Mouse (Mus musculus) kidney, adult 9 months (tissue): Measurements from ENCODE around the gene Foxa1.

Source experiments
- DNase-seq: peaks from one replicate; pipeline ENCODE4 v3.0.0; 2022

Foxa1 gene

DNA sequence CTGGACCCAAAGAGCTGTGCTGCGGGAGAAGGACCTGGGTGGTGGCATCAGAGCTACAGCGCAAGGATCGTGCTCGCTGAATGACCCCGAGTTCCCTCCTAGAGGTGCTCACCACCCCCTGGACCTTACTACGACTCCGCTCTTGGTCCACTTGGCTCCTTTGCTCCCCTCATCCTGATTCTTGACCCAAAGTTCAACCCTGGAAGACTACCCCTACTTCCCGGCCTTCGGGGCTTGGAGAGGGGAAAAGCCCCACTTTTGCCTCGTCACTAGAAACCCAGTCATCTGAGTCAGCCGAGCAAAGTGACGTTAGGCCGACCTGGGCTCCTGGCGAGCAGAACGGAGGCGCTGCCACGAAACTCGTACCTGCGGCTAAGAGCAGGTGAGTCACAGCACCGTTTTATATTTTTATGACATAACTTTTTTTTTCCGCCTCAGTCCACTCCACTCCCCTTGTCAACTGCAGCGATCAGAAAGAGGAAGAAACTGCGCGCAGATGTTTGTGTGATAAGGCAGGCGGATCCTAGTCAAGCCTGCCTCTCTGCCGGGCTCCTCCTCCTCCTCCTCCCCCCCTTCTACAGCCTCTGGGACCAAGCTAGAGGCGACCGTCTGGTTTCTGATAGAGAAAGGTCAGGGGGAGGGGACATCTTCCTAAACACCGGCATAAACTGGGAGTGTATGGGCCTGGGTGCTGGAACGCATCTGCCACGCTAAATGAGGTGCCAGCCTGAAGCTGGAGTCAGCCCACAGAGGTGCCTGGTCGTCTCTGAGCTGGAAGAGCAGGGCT lies at the start of gene Foxa1:
Gene Foxa1 (minus strand): TSS at position 502 of the 787 bp plus-strand sequence.
- peak; percentile 7 for DNase-seq

DNA sequence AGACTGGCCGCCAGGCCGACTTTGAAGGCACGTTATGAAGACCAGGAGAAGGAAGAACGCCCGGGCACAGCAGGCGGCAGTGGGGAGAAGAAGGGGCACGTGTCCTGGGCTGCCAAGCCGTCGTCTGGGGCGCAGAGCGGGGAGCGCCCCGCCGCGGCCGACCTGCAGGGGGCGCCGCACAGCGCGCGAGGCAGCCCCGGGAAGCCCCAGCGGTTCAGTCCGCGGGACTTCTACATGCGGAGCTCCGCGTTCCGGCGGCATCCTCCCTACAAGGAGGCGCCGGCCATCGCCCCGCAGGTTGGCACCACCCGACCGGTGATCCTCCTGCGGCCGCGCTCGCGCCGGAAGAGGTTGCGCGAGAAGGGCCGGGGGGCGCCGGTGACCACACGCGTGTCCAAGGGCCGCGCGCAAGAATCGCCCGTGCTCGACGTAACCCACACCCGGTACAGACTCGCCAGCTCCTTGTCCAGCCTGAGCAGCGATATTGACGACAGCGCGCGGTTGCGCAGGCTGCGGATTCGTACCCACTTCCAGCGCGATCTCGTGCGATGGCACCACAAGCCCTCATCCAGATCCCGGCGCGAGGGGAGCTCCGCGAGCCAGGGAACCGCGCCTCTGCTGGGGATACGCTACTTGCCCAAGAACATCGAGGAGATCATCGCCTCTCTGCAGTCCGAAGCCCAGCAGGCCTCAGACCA lies 29.4 kb upstream of the Foxa1 start:
- DNase-seq, result no peak

DNA sequence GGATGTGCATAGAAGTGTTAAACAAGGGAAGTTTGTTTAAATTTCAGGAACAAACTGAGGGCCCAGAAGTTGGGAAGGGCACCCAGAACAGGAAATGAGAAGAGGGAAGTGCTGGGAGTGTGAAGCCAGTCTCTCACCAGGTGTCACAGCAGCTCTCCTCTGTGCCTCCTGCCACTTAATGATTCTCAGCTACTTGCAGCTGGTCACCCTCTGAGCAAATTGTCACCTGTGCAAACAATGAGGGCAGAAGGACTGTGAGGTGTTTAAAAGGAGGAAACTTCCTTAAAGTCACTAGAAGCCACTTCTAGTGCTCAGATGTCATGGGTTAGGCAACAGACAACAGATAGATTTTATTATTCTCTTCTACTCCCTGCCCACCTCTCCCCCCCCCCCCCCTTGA lies 25.7 kb upstream of the Foxa1 start:
- no peak for DNase-seq

DNA sequence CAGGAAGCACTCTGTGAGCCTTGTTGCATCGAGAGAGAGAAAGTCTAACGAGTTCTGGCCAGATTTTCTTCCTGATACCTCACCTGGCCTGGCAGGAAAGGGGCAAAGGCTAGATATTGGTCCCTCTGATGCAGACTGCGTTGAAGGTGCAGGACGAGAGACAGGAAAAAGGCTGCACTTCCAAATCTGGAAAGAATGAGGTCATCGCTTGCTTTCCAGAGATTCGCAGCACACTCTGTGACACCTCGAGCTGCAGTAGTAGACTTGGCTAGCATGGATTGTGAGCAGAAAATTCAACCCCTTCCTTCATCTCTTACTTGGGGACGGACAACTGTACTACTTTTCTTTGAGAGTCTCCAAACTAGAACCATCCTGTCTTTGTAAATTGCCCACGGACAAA lies 25.1 kb upstream of the Foxa1 start:
- no peak for DNase-seq

DNA sequence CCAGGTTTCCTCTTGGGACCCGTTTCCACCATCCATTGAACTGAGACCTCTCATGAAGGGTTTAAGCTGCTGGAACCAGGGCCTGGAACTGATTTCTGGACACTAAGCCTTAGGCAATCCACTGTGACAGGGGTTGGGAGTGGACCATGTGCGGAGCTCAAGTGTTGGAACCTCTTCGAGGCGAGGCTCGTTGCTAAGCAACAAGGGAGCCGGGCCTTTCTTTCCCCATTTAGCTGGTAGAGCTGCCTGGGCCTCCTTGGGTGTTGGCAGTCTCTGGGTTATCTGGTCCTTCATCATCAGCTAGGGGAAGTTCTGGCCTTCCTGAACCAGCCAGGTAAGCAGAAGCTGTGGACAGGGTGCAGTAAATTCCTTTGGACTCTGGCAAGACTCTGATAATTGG lies 17.2 kb upstream of the Foxa1 start, which contains the start of gene Ttc6:
Gene Ttc6 (plus strand): TSS at position 205 of the 400 bp plus-strand sequence.
- no peak for DNase-seq

DNA sequence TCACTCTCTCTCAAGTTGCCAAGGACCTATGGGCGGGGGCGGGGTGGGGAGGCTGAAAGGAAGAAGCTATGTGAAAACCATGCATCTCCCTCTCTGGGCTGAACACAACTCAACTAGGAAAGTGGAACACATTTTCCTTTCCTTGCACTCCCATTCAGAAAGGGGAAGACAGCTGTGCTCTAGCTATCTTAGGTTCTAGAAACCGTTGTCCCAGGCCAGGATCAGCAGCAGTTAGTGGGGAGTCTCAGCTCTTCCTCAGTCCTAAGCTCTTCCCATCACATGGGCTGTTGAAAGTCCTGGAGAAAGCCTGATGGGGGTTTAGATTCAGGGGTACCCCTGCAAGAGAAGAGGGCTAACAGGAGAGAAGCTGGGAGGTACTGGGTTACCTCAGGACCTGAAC lies 7.4 kb upstream of the Foxa1 start:
- no peak for DNase-seq

DNA sequence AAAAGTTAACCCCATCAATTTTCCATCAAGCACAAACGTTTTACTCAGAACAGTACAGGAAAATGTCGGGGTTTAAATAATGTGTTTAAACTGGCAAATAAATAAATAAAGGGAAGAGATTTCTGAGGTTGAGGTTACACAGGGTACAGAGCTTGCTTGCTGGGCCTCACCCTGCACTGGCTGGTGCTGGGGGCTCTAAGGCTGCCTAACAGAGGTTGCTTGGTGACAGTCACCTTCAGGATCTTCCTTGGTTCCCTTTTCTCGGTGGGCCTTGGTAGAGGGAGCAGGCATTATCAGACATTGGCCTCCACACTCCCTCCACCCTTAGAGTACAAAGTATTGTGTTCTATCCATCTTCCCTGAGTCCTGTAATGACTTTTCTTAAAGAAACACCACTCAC lies 5.6 kb upstream of the Foxa1 start:
- DNase-seq, result no peak

DNA sequence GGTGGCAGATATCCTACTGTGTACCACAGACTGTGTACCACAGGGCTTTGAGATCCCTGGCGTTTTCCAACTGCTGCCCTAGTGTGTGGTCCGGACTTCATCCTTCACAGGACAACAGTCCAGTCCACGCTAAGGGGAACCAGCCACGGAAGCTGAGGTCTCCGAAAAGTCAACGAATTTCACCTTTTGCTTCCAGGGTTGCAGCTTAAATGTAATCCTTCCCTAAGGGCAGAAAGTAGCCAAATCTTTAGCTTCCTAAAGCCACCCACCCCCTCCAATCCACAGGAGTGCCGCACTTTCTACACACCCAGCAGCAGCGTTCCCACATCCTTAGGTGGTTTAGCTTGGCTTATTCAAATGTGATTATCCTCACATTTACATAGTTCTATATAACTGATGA lies 4.2 kb upstream of the Foxa1 start:
- DNase-seq, result no peak

DNA sequence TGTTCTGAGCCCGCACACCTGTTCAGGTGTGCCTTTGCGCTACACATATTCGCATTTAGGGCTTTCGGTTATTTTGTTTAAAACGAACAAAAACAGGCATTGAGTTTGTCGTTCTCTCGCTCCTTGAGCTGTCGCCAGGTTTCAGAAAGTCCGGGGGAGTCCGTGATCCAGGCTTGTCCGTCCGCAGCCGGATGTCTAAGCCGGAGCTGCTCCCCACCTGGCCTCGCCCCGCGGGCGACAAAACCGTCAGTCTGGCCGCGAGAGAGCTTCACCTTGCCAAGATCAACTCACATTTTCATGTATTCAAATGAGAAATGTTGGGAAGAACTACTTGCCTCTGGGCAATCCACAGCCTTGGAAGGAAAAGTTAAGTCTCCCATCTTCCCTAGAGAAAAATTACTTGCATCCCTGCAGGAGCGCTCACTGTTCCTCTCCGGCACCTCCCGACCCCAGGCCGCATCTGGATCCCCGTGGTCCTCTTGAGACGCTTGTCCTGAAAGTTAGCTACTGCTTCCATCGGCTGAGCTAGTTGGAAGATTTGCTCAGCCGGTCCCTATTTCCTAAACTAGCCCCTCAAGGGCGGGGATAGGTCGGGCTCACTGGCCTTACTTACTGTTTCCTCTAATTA lies 3.6 kb upstream of the Foxa1 start:
- DNase-seq, result no peak

DNA sequence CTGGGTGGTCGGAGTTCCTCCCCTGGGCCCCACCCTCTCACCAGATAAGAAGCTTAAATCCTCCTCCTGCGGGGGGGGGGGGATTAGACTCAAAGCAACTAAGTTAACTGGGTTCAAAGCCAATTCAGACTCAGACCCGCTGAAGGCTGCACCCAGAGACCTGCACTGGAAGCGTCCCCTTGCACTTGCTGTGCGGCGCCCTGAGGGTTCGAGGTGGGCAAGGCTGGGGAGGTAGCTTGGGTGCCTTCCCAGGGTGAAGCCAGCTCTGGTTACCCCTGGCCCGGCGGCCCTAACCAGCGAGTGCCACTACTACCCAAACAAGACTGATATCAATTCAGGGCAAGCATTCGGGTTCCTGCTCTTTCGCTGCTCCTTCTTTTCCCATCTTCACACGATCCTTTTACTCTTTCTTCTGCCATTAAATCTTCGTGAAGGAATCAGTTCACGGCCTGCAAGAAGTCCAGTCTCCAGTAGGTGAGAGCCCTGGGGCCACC lies 3.0 kb upstream of the Foxa1 start:
- no peak for DNase-seq

DNA sequence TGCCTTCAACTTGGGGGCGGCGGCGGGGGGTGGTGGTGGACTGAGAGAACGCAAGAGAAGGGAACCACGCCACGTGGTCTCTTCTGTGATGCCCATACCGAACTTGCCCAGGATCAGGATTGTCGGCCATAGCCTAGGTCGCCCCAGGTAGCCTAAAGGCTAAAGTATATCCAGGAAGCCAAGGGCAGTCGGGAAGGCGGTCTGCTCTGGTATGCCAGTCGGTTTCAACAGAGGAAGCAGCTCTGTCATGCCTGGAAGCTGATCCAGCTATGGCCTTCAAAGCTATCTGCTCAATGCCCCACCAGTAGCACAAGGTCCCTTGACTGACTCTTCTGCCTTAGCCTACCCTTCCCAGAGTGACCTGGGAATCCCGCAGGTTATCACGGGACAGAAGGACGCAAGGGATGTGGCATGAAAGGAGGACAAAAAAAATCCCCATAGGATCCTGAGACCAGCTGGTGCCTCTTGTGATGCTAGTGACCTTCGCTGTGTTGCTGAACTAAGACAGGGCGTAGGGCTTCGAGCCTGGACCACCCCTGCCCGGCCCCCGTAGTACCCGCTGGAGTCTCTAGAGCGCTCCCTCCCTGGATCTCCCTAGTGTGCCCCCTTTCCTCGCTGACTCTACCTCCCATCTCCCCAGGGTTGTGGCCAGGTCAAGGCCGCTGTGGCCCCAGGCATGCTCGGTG lies 2.4 kb upstream of the Foxa1 start:
- no peak for DNase-seq

DNA sequence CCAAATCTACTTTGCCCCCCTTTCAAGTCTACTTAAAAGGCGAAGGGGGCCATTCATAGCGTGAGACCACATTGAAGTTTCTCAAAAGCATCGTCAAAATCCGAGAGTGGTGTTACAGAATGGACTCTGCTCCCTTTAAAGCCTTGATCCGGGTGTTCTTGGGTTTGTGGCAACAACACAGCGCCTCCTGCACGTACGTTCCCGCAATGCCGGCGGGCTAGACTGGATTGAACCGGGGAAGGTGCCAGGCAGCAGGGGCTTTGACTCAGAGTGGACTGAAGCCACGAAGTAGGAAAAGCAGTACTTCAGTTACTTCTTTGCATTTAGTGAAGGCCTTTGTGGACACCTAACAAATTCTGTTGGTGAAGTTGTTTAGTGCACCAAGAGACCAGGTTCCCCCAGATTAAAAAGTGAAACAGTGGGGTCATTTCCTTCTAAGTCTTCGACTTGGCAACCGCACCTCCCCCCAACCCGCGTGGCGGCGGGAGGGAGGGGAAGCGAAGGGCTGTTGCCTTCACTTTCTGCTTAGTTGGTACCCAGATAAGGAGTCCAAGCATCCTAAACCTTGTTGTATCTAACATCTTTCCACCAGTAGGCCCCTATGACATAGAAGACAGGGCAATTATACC lies 1.8 kb upstream of the Foxa1 start:
- DNase-seq, result peak; percentile 6

DNA sequence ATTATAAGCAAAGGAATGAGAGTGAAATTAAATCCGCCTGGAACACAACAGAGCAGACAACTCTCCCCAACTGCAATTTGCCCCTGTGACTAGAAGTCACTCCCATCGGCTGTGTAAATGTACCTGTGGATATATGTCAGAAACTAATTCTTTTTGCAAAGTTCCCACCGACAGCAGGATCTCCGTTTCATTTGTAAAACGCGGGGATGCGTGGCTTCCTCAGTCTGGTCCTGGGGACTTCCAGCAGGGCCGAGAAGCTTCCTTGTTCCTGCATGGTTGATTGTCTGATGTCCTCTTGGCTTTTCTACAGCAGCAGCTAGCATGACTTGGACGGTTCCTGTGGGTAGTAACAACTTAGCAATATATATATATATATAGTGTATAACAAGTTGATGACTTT lies 1.2 kb upstream of the Foxa1 start:
- no peak for DNase-seq

DNA sequence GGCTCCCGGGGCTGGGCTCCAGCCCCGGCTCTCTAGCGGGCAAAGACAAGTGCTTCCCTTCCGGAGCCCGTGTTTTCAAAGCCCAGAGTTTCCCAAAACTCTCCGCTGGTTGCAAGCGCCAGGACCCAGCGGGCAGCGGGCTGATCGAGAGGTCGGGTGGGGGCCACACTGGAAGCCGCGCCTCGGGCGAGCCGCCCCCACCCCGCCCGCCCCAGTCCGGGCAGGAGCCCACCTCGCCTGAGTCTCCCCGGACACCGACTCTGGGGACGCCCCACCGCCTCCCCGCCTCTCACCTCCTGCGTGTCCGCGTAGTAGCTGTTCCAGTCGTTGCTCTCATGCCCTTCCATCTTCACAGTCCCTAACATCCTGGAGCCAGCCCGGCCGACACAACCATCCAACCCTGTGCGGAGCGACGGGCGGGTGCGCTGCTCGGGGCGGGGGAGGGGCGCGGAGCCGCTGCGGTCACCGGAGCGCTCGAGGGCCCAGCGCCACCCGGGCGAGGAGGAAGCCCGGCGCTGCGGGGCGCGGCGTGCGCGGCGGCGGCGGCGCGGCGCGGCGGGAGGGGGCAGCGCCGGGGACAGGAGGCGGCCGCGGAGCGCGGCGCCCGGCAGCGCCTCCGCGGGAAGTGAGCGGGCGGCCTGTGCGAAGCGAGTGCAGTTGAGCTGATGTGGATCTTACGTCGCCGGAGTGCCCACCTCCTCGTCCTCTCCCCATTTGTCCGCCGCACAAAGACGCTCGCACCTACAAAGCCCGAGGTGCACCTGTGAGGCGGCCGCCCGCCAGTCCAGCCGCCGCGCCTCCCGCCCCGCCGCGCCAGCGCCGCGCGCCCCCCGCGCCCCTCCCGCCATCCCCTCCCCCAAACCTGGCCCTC lies 1.1 kb downstream of the Foxa1 start:
- DNase-seq, result peak; percentile 11

DNA sequence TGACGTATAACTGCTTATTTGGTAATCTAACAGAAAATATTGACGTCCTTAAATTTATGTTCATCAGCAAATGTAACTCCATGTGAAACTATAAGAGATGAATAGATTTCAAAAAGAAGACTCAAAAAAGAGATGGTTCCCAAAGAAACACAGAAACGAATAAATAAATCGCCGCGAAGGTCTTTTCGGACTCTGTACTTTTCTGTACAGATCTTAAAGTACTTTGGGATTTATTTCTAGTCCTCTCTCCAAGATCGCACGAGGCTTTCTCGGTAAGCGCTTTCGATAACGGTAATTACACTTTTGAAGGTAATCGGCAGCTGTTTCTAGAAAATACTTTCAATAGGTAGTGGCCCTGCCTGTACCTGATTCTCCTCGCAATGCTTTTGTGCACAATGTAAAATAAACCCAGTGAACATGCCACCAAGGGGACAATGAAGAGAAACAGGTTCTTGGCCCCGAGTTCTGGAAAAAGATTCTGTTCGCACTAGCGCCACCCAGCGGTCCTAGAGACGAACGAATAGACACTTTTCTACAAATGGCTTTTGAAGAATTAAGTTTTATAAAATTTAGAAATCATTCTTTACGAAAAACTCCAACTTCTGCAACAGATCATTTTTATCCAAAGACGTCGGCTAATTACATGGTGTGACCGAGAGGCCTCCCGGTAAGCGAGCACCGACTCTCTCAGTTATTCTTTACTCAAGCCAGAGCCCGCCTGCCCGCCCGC lies 1.9 kb downstream of the Foxa1 start:
- DNase-seq, result peak; percentile 71

DNA sequence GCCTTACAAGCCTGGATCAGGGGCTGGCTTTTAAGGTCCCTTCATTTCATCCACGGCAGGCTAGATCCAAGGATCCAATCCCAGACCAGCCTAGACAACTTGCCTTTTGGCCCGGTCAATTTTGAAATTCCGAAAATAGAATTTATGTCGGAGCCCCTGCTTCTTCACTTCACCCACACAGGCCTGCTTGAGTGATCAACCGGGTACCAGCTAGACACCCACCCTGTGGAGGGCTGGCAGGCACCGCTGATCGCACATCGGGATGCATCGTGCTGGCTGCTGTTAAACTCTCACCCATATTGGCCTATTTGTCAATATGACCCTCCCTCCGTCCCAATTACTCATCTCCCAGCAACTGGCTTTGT lies 3.1 kb downstream of the Foxa1 start:
- DNase-seq, result no peak

DNA sequence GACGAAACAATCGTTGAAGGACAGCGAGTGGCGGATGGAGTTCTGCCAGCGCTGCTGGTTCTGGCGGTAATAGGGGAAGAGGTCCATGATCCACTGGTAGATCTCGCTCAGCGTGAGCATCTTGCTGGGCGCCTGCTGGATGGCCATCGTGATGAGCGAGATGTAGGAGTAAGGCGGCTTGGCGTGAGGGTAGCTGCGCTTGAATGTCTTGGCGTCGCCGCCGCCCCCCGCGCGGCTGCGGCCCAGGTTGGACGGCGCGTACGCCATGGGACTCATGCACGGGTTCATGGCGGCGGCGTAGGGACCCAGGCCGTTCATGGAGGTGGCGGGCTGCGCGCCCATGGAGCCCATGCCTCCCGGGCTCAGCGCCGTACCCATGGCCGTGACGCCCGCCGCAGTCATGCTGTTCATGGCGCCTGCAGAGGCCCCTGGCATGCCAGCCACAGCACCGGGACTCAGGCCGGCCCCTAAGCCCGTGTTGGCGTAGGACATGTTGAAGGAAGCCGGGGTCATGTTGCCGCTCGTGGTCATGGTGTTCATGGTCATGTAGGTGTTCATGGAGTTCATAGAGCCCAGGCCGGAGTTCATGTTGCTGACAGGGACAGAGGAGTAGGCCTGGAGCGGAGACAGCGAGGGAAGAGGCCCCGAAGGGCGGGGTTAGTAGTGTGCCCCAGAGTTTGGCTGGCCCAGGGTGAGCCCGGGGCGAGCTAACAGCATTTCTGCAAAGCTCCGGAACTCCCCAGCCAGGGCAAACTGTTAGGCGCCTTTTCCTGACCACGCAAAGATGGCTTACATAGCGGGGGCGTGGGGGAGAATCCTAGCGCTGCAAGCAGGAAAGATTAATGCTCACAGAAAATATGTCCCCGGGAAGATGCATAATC lies 3.7 kb downstream of the Foxa1 start:
- no peak for DNase-seq

DNA sequence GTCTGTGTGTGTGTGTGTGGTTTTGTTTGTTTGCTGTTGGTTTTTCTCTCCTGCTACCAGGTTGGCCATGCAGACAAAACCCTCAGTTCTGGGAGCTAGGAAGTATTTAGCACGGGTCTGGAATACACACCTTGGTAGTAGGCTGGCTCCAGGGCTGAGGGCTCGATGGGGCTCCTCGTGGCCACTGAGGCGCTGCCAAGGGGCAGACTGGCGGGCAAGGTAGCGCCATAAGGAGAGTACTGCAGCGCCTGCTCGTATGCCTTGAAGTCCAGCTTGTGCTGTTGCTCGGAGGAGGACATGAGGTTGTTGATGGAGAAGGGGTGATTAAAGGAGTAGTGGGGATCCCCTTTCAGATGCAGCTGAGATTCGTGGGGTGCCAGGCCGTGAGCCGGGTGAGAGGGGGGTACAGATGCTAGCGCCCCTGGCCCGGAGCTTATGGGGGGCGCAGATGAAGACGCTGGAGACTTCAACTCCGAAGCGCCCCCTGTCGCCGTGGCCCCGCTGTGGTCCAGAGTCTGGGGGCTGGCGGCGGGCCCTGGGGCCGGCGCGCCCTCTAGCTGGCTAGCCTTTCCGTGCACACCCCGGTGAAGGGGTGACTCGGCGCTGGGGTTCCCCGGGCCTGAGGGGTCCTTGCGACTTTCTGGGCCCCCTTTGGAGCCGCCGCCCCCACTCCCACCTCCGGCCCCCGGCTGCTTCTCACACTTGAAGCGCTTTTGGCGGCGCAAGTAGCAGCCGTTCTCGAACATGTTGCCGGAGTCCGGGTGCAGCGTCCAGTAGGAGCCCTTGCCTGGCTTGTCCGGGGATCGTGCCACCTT lies 4.6 kb downstream of the Foxa1 start:
- DNase-seq, result no peak

DNA sequence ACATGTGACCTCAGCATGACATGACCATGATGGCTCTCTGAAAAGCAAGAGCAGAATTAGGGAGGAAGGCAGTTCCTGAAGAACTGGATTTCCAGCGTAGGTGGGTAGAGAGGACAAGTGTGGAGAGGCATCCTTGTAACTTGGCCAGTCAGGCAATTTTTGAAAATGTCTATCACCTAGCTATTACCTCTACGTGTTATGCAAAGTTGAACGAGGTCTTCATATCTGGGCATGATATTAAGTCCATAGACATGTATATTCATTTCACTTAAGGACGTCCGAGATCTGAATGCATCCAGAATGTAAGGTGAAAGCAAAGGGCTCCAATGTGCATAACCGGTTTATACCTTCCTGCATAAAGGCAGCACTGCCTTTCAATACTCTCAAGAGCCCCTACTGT lies 5.6 kb downstream of the Foxa1 start:
- DNase-seq, result peak; percentile 9
